Mouse (Mus musculus): ENCODE data around the gene Myo19. TPM values are rescaled to one million over a fixed set of nuclear protein-coding genes. Genes with fewer than 3 reads are reported as not detected.

Gene Myo19
- polyA plus RNA-seq, 1 experiment from 2014 or later, result 16.4 TPM

GRCm38 (mm10) chr11:84891705-84892104, 11.8 kb downstream of the Myo19 start:
- H3K36me3 ChIP-seq, result peaks cover 95% of the 10 kb centered on the region
- no peaks in the 10 kb centered on the region for H3K4me1 ChIP-seq

GRCm38 (mm10) chr11:84893113-84893512, 13.2 kb downstream of the Myo19 start:
- WGBS, result 90% methylated on average over 14 of the region's 15 CpGs
- no peaks in the 10 kb centered on the region for H3K27me3 ChIP-seq (ENCODE audit: low read depth, poor library complexity, severe bottlenecking)
- no peak overlapping the region for H3K27ac ChIP-seq
- no peaks in the 10 kb centered on the region for H3K4me1 ChIP-seq
- peaks cover 95% of the 10 kb centered on the region for H3K36me3 ChIP-seq
- no peak overlapping the region for H3K4me3 ChIP-seq
- DNase-seq (ENCODE audit: low spot score), result no peak
- no peaks in the 10 kb centered on the region for H3K9me3 ChIP-seq (replicated peaks)

More at GRCm38 (mm10) chr11:84891705-84892104, 11.8 kb downstream of the Myo19 start:
- no peak for DNase-seq (ENCODE audit: low spot score)
- no peaks in the 10 kb centered on the region for H3K27me3 ChIP-seq (ENCODE audit: low read depth, poor library complexity, severe bottlenecking)
- WGBS, result 93% methylated on average over 7 of the region's 7 CpGs
- H3K4me3 ChIP-seq, result no peak overlapping the region
- H3K27ac ChIP-seq, result no peak overlapping the region
- H3K9me3 ChIP-seq (replicated peaks), result no peaks in the 10 kb centered on the region

GRCm38 (mm10) chr11:84904597-84905144, 24.7 kb downstream of the Myo19 start:
- no peaks in the 10 kb centered on the region for H3K4me1 ChIP-seq
- no peaks in the 10 kb centered on the region for H3K9me3 ChIP-seq (replicated peaks)
- H3K36me3 ChIP-seq, result peaks cover 100% of the 10 kb centered on the region
- 92% methylated on average over 9 of the region's 9 CpGs for WGBS
- no peak for DNase-seq (ENCODE audit: low spot score)
- H3K27me3 ChIP-seq (ENCODE audit: low read depth, poor library complexity, severe bottlenecking), result no peaks in the 10 kb centered on the region
- H3K27ac ChIP-seq, result no peak overlapping the region
- H3K4me3 ChIP-seq, result no peak overlapping the region

GRCm38 (mm10) chr11:84907081-84907480, 27.1 kb downstream of the Myo19 start:
- Histone ChIP-seq H3K4me3 (no peak overlapping the region), H3K36me3 (peaks cover 100% of the 10 kb centered on the region), H3K27me3 (ENCODE audit: low read depth, poor library complexity, severe bottlenecking) (no peaks in the 10 kb centered on the region), H3K27ac (no peak overlapping the region), H3K9me3 (replicated peaks) (no peaks in the 10 kb centered on the region), H3K4me1 (no peaks in the 10 kb centered on the region)
- WGBS, result 82% methylated on average over 3 of the region's 3 CpGs
- DNase-seq (ENCODE audit: low spot score), result no peak

GRCm38 (mm10) chr11:84908480-84908879, 28.5 kb downstream of the Myo19 start:
- 96% methylated on average over 6 of the region's 6 CpGs for WGBS
- H3K27ac ChIP-seq, result no peak overlapping the region
- no peaks in the 10 kb centered on the region for H3K4me1 ChIP-seq
- no peak overlapping the region for H3K4me3 ChIP-seq
- H3K27me3 ChIP-seq (ENCODE audit: low read depth, poor library complexity, severe bottlenecking), result no peaks in the 10 kb centered on the region
- no peak for DNase-seq (ENCODE audit: low spot score)
- no peaks in the 10 kb centered on the region for H3K9me3 ChIP-seq (replicated peaks)
- peaks cover 100% of the 10 kb centered on the region for H3K36me3 ChIP-seq

- peaks cover 94% of the 10 kb centered on the region for H3K36me3 ChIP-seq
- whole genome bisulfite sequencing, result 93% methylated on average over 4 of the region's 4 CpGs
These were observed 30.5 kb downstream of the Myo19 start for GRCm38 (mm10) chr11:84910411-84910810.

GRCm38 (mm10) chr11:84914673-84915072, 34.7 kb downstream of the Myo19 start:
- no peak for DNase-seq (ENCODE audit: low spot score)
- Histone ChIP-seq H3K9me3 (replicated peaks) (no peaks in the 10 kb centered on the region), H3K27me3 (ENCODE audit: low read depth, poor library complexity, severe bottlenecking) (no peaks in the 10 kb centered on the region), H3K4me3 (peak overlapping the region; percentile 72; the same call in 1 of the 2 replicates), H3K27ac (no peak overlapping the region), H3K4me1 (peaks cover 26% of the 10 kb centered on the region), H3K36me3 (peaks cover 51% of the 10 kb centered on the region)
- 85% methylated on average over 5 of the region's 5 CpGs for WGBS

More at GRCm38 (mm10) chr11:84910411-84910810, 30.5 kb downstream of the Myo19 start:
- Histone ChIP-seq H3K27me3 (ENCODE audit: low read depth, poor library complexity, severe bottlenecking) (no peaks in the 10 kb centered on the region), H3K4me1 (peaks cover 12% of the 10 kb centered on the region), H3K4me3 (no peak overlapping the region), H3K9me3 (replicated peaks) (no peaks in the 10 kb centered on the region), H3K27ac (no peak overlapping the region)
- no peak for DNase-seq (ENCODE audit: low spot score)

GRCm38 (mm10) chr11:84916053-84916702, 36.2 kb downstream of the Myo19 start, which contains the start of gene Znhit3:
Gene Znhit3, minus strand, starts transcription at chr11:84916366.
- H3K27me3 ChIP-seq (ENCODE audit: low read depth, poor library complexity, severe bottlenecking), result no peaks in the 10 kb centered on the region
- DNase-seq (ENCODE audit: low spot score), result peak; percentile 80
- peaks cover 26% of the 10 kb centered on the region for H3K4me1 ChIP-seq
- 4% methylated on average over 34 of the region's 34 CpGs for WGBS
- peaks cover 36% of the 10 kb centered on the region for H3K36me3 ChIP-seq
- H3K27ac ChIP-seq, result peak within 1 kb of the TSS; percentile 79
- H3K4me3 ChIP-seq, result peak within 1 kb of the TSS; percentile 72
- H3K9me3 ChIP-seq (replicated peaks), result no peaks in the 10 kb centered on the region

- WGBS, result 64% methylated on average over 7 of the region's 7 CpGs
- peak overlapping the region; percentile 15; the same call in 1 of the 2 replicates for H3K27ac ChIP-seq
- peaks cover 26% of the 10 kb centered on the region for H3K4me1 ChIP-seq
- no peak for DNase-seq (ENCODE audit: low spot score)
- peaks cover 30% of the 10 kb centered on the region for H3K36me3 ChIP-seq
- peak overlapping the region; percentile 72 for H3K4me3 ChIP-seq
- H3K9me3 ChIP-seq (replicated peaks), result no peaks in the 10 kb centered on the region
- no peaks in the 10 kb centered on the region for H3K27me3 ChIP-seq (ENCODE audit: low read depth, poor library complexity, severe bottlenecking)
These were observed 36.9 kb downstream of the Myo19 start for GRCm38 (mm10) chr11:84916703-84917300.

- WGBS, result 7% methylated on average over 16 of the region's 16 CpGs
- H3K4me3 ChIP-seq, result peak overlapping the region; percentile 31
- H3K27me3 ChIP-seq (ENCODE audit: low read depth, poor library complexity, severe bottlenecking), result no peaks in the 10 kb centered on the region
- peak; percentile 95 for DNase-seq (ENCODE audit: low spot score)
- H3K36me3 ChIP-seq, result peaks cover 14% of the 10 kb centered on the region
- peaks cover 26% of the 10 kb centered on the region for H3K4me1 ChIP-seq
- H3K9me3 ChIP-seq (replicated peaks), result no peaks in the 10 kb centered on the region
- no peak overlapping the region for H3K27ac ChIP-seq
These were observed 38.5 kb downstream of the Myo19 start for GRCm38 (mm10) chr11:84918425-84918824.

GRCm38 (mm10) chr11:84919276-84919675, 39.3 kb downstream of the Myo19 start:
- H3K27ac ChIP-seq, result no peak overlapping the region
- H3K36me3 ChIP-seq, result peaks cover 5% of the 10 kb centered on the region
- peaks cover 23% of the 10 kb centered on the region for H3K4me1 ChIP-seq
- 57% methylated on average over 3 of the region's 3 CpGs for WGBS
- no peaks in the 10 kb centered on the region for H3K9me3 ChIP-seq (replicated peaks)
- H3K27me3 ChIP-seq (ENCODE audit: low read depth, poor library complexity, severe bottlenecking), result no peaks in the 10 kb centered on the region
- DNase-seq (ENCODE audit: low spot score), result no peak
- H3K4me3 ChIP-seq, result no peak overlapping the region

GRCm38 (mm10) chr11:84919951-84920350, 40.0 kb downstream of the Myo19 start:
- no peak overlapping the region for H3K27ac ChIP-seq
- H3K9me3 ChIP-seq (replicated peaks), result no peaks in the 10 kb centered on the region
- DNase-seq (ENCODE audit: low spot score), result no peak
- no peak overlapping the region for H3K4me3 ChIP-seq
- H3K4me1 ChIP-seq, result peaks cover 19% of the 10 kb centered on the region
- 73% methylated on average over 7 of the region's 7 CpGs for WGBS
- H3K27me3 ChIP-seq (ENCODE audit: low read depth, poor library complexity, severe bottlenecking), result no peaks in the 10 kb centered on the region
- no peaks in the 10 kb centered on the region for H3K36me3 ChIP-seq

- no peaks in the 10 kb centered on the region for H3K27me3 ChIP-seq (ENCODE audit: low read depth, poor library complexity, severe bottlenecking)
- H3K4me1 ChIP-seq, result peaks cover 12% of the 10 kb centered on the region
- no peak for DNase-seq (ENCODE audit: low spot score)
- H3K36me3 ChIP-seq, result no peaks in the 10 kb centered on the region
- 88% methylated on average over 8 of the region's 8 CpGs for WGBS
- no peaks in the 10 kb centered on the region for H3K9me3 ChIP-seq (replicated peaks)
- H3K27ac ChIP-seq, result no peak overlapping the region
- H3K4me3 ChIP-seq, result no peak overlapping the region
These were observed 41.0 kb downstream of the Myo19 start for GRCm38 (mm10) chr11:84920981-84921380.
